Mouse (Mus musculus): ENCODE results near the gene Olfr495. TPM values are rescaled to one million over a fixed set of nuclear protein-coding genes. Genes with fewer than 3 reads are reported as not detected.

Gene Olfr495
- polyA plus RNA-seq (2014; fragmentation: Illumina TruSeq; extraction: RNeasy Lipid Tissue Mini Kit (QIAGEN cat#74804); ENCODE audit: low read depth, low replicate concordance), result not detected

GRCm38 (mm10) chr7:108392867-108393266 is at the start of gene Olfr495:
Olfr495 (plus strand) TSS chr7:108393167.

GRCm38 (mm10) chr7:108346879-108347278 is 46.1 kb upstream of the Olfr495 start, which contains the start of gene Olfr493:
Olfr493 (minus strand) TSS chr7:108346979.

GRCm38 (mm10) chr7:108365035-108365434 is 27.9 kb upstream of the Olfr495 start, which contains the start of gene Olfr494:
Olfr494 (plus strand) TSS chr7:108365335.

GRCm38 (mm10) chr7:108420121-108420520 is 27.2 kb downstream of the Olfr495 start, which contains the start of gene Olfr497:
Olfr497 (plus strand) TSS chr7:108420421.

Other genes starting within 250 kb of the Olfr495 start
- not detected for gene Olfr485, start 233.3 kb upstream of the Olfr495 start, polyA plus RNA-seq (2014; fragmentation: Illumina TruSeq; extraction: RNeasy Lipid Tissue Mini Kit (QIAGEN cat#74804); ENCODE audit: low read depth, low replicate concordance)
- gene Olfr486, start 220.4 kb upstream of the Olfr495 start, polyA plus RNA-seq (2014; fragmentation: Illumina TruSeq; extraction: RNeasy Lipid Tissue Mini Kit (QIAGEN cat#74804); ENCODE audit: low read depth, low replicate concordance), result not detected
- not detected for gene Olfr487, start 178.5 kb upstream of the Olfr495 start, polyA plus RNA-seq (2014; fragmentation: Illumina TruSeq; extraction: RNeasy Lipid Tissue Mini Kit (QIAGEN cat#74804); ENCODE audit: low read depth, low replicate concordance)
- gene Olfr488, start 134.8 kb upstream of the Olfr495 start, polyA plus RNA-seq (2014; fragmentation: Illumina TruSeq; extraction: RNeasy Lipid Tissue Mini Kit (QIAGEN cat#74804); ENCODE audit: low read depth, low replicate concordance), result not detected
- gene Olfr490, start 104.2 kb upstream of the Olfr495 start, polyA plus RNA-seq (2014; fragmentation: Illumina TruSeq; extraction: RNeasy Lipid Tissue Mini Kit (QIAGEN cat#74804); ENCODE audit: low read depth, low replicate concordance), result not detected
- gene Olfr491, start 79.7 kb upstream of the Olfr495 start, polyA plus RNA-seq (2014; fragmentation: Illumina TruSeq; extraction: RNeasy Lipid Tissue Mini Kit (QIAGEN cat#74804); ENCODE audit: low read depth, low replicate concordance), result not detected
- gene Olfr492, start 69.5 kb upstream of the Olfr495 start, polyA plus RNA-seq (2014; fragmentation: Illumina TruSeq; extraction: RNeasy Lipid Tissue Mini Kit (QIAGEN cat#74804); ENCODE audit: low read depth, low replicate concordance), result not detected
- gene Olfr493, start 46.2 kb upstream of the Olfr495 start, polyA plus RNA-seq (2014; fragmentation: Illumina TruSeq; extraction: RNeasy Lipid Tissue Mini Kit (QIAGEN cat#74804); ENCODE audit: low read depth, low replicate concordance), result not detected
- gene Olfr494, start 27.8 kb upstream of the Olfr495 start, polyA plus RNA-seq (2014; fragmentation: Illumina TruSeq; extraction: RNeasy Lipid Tissue Mini Kit (QIAGEN cat#74804); ENCODE audit: low read depth, low replicate concordance), result not detected
- gene Olfr497, start 27.3 kb downstream of the Olfr495 start, polyA plus RNA-seq (2014; fragmentation: Illumina TruSeq; extraction: RNeasy Lipid Tissue Mini Kit (QIAGEN cat#74804); ENCODE audit: low read depth, low replicate concordance), result not detected
- not detected for gene Olfr498, start 72.2 kb downstream of the Olfr495 start, polyA plus RNA-seq (2014; fragmentation: Illumina TruSeq; extraction: RNeasy Lipid Tissue Mini Kit (QIAGEN cat#74804); ENCODE audit: low read depth, low replicate concordance)
- not detected for gene Olfr502, start 131.9 kb downstream of the Olfr495 start, polyA plus RNA-seq (2014; fragmentation: Illumina TruSeq; extraction: RNeasy Lipid Tissue Mini Kit (QIAGEN cat#74804); ENCODE audit: low read depth, low replicate concordance)
- not detected for gene Olfr503, start 151.4 kb downstream of the Olfr495 start, polyA plus RNA-seq (2014; fragmentation: Illumina TruSeq; extraction: RNeasy Lipid Tissue Mini Kit (QIAGEN cat#74804); ENCODE audit: low read depth, low replicate concordance)
- gene Olfr504, start 172.6 kb downstream of the Olfr495 start, polyA plus RNA-seq (2014; fragmentation: Illumina TruSeq; extraction: RNeasy Lipid Tissue Mini Kit (QIAGEN cat#74804); ENCODE audit: low read depth, low replicate concordance), result not detected
- not detected for gene Olfr506, start 217.6 kb downstream of the Olfr495 start, polyA plus RNA-seq (2014; fragmentation: Illumina TruSeq; extraction: RNeasy Lipid Tissue Mini Kit (QIAGEN cat#74804); ENCODE audit: low read depth, low replicate concordance)
- not detected for gene Olfr507, start 228.6 kb downstream of the Olfr495 start, polyA plus RNA-seq (2014; fragmentation: Illumina TruSeq; extraction: RNeasy Lipid Tissue Mini Kit (QIAGEN cat#74804); ENCODE audit: low read depth, low replicate concordance)
- not detected for gene Olfr508, start 236.8 kb downstream of the Olfr495 start, polyA plus RNA-seq (2014; fragmentation: Illumina TruSeq; extraction: RNeasy Lipid Tissue Mini Kit (QIAGEN cat#74804); ENCODE audit: low read depth, low replicate concordance)

Measured in heart, adult 10 weeks (tissue).